Mouse (Mus musculus) intestine, embryonic 15.5 days (tissue): ENCODE data around the gene Lgals3bp. TPM values are rescaled to one million over a fixed set of nuclear protein-coding genes. Genes with fewer than 3 reads are reported as not detected.
A peak's percentile ranks its signal among the peaks of the same experiment; 100 is the strongest.

Experiments
- ATAC-seq: fragments of 200-750 bp; cut with Nextera tagmentation; 2 replicates; pipeline ENCODE4 v1.8.0; 2017; ENCODE audit warnings: moderate TSS enrichment, moderate library complexity
- H3K27ac ChIP-seq: fragments of 300-500 bp; sonication (generic); 2 replicates; pipeline ENCODE4 v1.5.1; 2015; ENCODE audit warnings: mild to moderate bottlenecking, inconsistent platforms
- H3K27me3 ChIP-seq: fragments of 300-500 bp; sonication (generic); replicated peaks from 2 replicates; pipeline ENCODE4 v1.6.1; 2015; ENCODE audit warnings: inconsistent platforms
- H3K36me3 ChIP-seq: fragments of 300-500 bp; sonication (generic); 2 replicates; pipeline ENCODE4 v1.6.1; 2015; ENCODE audit warnings: inconsistent platforms
- H3K4me1 ChIP-seq: fragments of 300-500 bp; sonication (generic); replicated peaks from 2 replicates; pipeline ENCODE4 v1.6.1; 2015; ENCODE audit warnings: inconsistent platforms
- H3K4me2 ChIP-seq: fragments of 300-500 bp; sonication (generic); replicated peaks from 2 replicates; pipeline ENCODE4 v1.6.1; 2015; ENCODE audit warnings: mild to moderate bottlenecking, inconsistent platforms
- H3K4me3 ChIP-seq: fragments of 300-500 bp; sonication (generic); replicated peaks from 2 replicates; pipeline ENCODE4 v1.5.1; 2015; ENCODE audit warnings: inconsistent platforms
- H3K9ac ChIP-seq: fragments of 300-500 bp; sonication (generic); 2 replicates; pipeline ENCODE4 v1.6.1; 2015; ENCODE audit warnings: inconsistent platforms
- H3K9me3 ChIP-seq: fragments of 300-500 bp; sonication (generic); 2 replicates; pipeline ENCODE4 v1.6.1; 2016; ENCODE audit warnings: inconsistent platforms
- WGBS: fragments of 180-500 bp; shearing (Covaris S2); methylation state at CpG from one replicate; pipeline ENCODE4 v1.1.7; 2015; 5-methylcytosine and 5-hydroxymethylcytosine counted together
- polyA plus RNA-seq: library from polyadenylated mRNA; unstranded; fragments of >200 nt; fragmentation: Nextera tagmentation; extraction: Ambion mirVana; gene quantifications from 2 replicates; pipeline ENCODE4 v1.2.1, GENCODE M21; 2015

Lgals3bp gene
- polyA plus RNA-seq, 1 experiment from 2014 or later = 153 TPM

- H3K4me1 ChIP-seq = peaks cover 45% of the 10 kb centered on the region
- H3K9me3 ChIP-seq = no peaks in the 10 kb centered on the region
- no peaks in the 10 kb centered on the region for H3K36me3 ChIP-seq
- no peak overlapping the region for H3K27ac ChIP-seq
- H3K4me3 ChIP-seq = no peak overlapping the region
- no peaks in the 10 kb centered on the region for H3K27me3 ChIP-seq
- H3K9ac ChIP-seq = no peak overlapping the region
- WGBS = 67% methylated on average over 16 of the region's 16 CpGs
- no peak for ATAC-seq
- H3K4me2 ChIP-seq = no peak overlapping the region
These were observed 29.4 kb upstream of the Lgals3bp start for GRCm38 (mm10) chr11:118431100-118431948.

- no peak overlapping the region for H3K4me3 ChIP-seq
- H3K27ac ChIP-seq = no peak overlapping the region
- no peak for ATAC-seq
- H3K4me1 ChIP-seq = peaks cover 45% of the 10 kb centered on the region
- no peak overlapping the region; the same call in 1 of the 2 replicates for H3K9ac ChIP-seq
- 0 out of 2 replicates have a peak overlapping the region, but pooled peaks have one; percentile 19 for H3K4me2 ChIP-seq
- H3K9me3 ChIP-seq = no peaks in the 10 kb centered on the region
- WGBS = 30% methylated on average over 4 of the region's 4 CpGs
- no peaks in the 10 kb centered on the region for H3K36me3 ChIP-seq
- no peaks in the 10 kb centered on the region for H3K27me3 ChIP-seq
These were observed 28.5 kb upstream of the Lgals3bp start for GRCm38 (mm10) chr11:118430291-118430885.

GRCm38 (mm10) chr11:118428944-118429709 lies 27.2 kb upstream of the Lgals3bp start:
- ATAC-seq = no peak
- Histone ChIP-seq H3K27me3 (no peaks in the 10 kb centered on the region), H3K36me3 (no peaks in the 10 kb centered on the region), H3K4me2 (peak overlapping the region; percentile 63), H3K4me1 (peaks cover 43% of the 10 kb centered on the region), H3K4me3 (peak overlapping the region; percentile 38), H3K27ac (peak overlapping the region; percentile 82), H3K9ac (peak overlapping the region; percentile 18; the same call in 1 of the 2 replicates), H3K9me3 (no peaks in the 10 kb centered on the region)
- WGBS = 44% methylated on average over 8 of the region's 8 CpGs

- H3K9ac ChIP-seq = peak overlapping the region; percentile 30; the same call in 1 of the 2 replicates
- ATAC-seq = no peak
- H3K4me2 ChIP-seq = peak overlapping the region; percentile 63
- peak overlapping the region; percentile 82 for H3K27ac ChIP-seq
- H3K9me3 ChIP-seq = no peaks in the 10 kb centered on the region
- H3K27me3 ChIP-seq = no peaks in the 10 kb centered on the region
- H3K36me3 ChIP-seq = no peaks in the 10 kb centered on the region
- 14% methylated on average over 11 of the region's 11 CpGs for WGBS
- H3K4me3 ChIP-seq = peak overlapping the region; percentile 38
- peaks cover 43% of the 10 kb centered on the region for H3K4me1 ChIP-seq
These were observed 26.6 kb upstream of the Lgals3bp start for GRCm38 (mm10) chr11:118428460-118428868.

GRCm38 (mm10) chr11:118427986-118428385 lies 26.1 kb upstream of the Lgals3bp start, which contains the start of gene C1qtnf1:
TSS of gene C1qtnf1 (plus strand) at chr11:118428203.
- peak within 1 kb of the TSS; percentile 30; the same call in 1 of the 2 replicates for H3K9ac ChIP-seq
- H3K27ac ChIP-seq = peak within 1 kb of the TSS; percentile 82
- no peaks in the 10 kb centered on the region for H3K9me3 ChIP-seq
- no peak for ATAC-seq
- no peaks in the 10 kb centered on the region for H3K36me3 ChIP-seq
- peaks cover 40% of the 10 kb centered on the region for H3K4me1 ChIP-seq
- peak within 1 kb of the TSS; percentile 38 for H3K4me3 ChIP-seq
- peak within 1 kb of the TSS; percentile 63 for H3K4me2 ChIP-seq
- WGBS = 1% methylated on average over 8 of the region's 8 CpGs
- no peaks in the 10 kb centered on the region for H3K27me3 ChIP-seq

- Histone ChIP-seq H3K9ac (no peak overlapping the region), H3K9me3 (no peaks in the 10 kb centered on the region), H3K4me1 (peaks cover 40% of the 10 kb centered on the region), H3K27ac (peak overlapping the region; percentile 82), H3K36me3 (no peaks in the 10 kb centered on the region), H3K4me3 (no peak overlapping the region), H3K27me3 (no peaks in the 10 kb centered on the region), H3K4me2 (0 out of 2 replicates have a peak overlapping the region, but pooled peaks have one; percentile 63)
- 42% methylated on average over 3 of the region's 3 CpGs for WGBS
- ATAC-seq = no peak
These were observed 25.4 kb upstream of the Lgals3bp start for GRCm38 (mm10) chr11:118427266-118427779.

GRCm38 (mm10) chr11:118426765-118427164 lies 24.9 kb upstream of the Lgals3bp start:
- no peaks in the 10 kb centered on the region for H3K27me3 ChIP-seq
- H3K36me3 ChIP-seq = no peaks in the 10 kb centered on the region
- no peak overlapping the region for H3K4me3 ChIP-seq
- no peak overlapping the region for H3K27ac ChIP-seq
- H3K4me1 ChIP-seq = peaks cover 38% of the 10 kb centered on the region
- H3K9me3 ChIP-seq = no peaks in the 10 kb centered on the region
- H3K4me2 ChIP-seq = no peak overlapping the region
- H3K9ac ChIP-seq = no peak overlapping the region
- 69% methylated on average over 5 of the region's 5 CpGs for WGBS
- no peak for ATAC-seq

- Histone ChIP-seq H3K27me3 (no peaks in the 10 kb centered on the region), H3K36me3 (no peaks in the 10 kb centered on the region), H3K9ac (no peak overlapping the region), H3K9me3 (no peaks in the 10 kb centered on the region), H3K27ac (0 out of 2 replicates have a peak overlapping the region, but pooled peaks have one; percentile 4), H3K4me1 (peaks cover 29% of the 10 kb centered on the region), H3K4me3 (no peak overlapping the region), H3K4me2 (no peak overlapping the region)
- WGBS = 52% methylated on average over 13 of the region's 13 CpGs
- ATAC-seq = no peak
These were observed 22.9 kb upstream of the Lgals3bp start for GRCm38 (mm10) chr11:118424621-118425335.

- H3K27ac ChIP-seq = peak overlapping the region; percentile 29
These were observed 21.5 kb upstream of the Lgals3bp start for GRCm38 (mm10) chr11:118423266-118423971.

GRCm38 (mm10) chr11:118420261-118420660 lies 18.4 kb upstream of the Lgals3bp start:
- 73% methylated on average over 7 of the region's 7 CpGs for WGBS
- no peaks in the 10 kb centered on the region for H3K27me3 ChIP-seq
- no peaks in the 10 kb centered on the region for H3K9me3 ChIP-seq
- no peak overlapping the region for H3K27ac ChIP-seq
- H3K4me1 ChIP-seq = peaks cover 31% of the 10 kb centered on the region
- ATAC-seq = no peak
- H3K4me3 ChIP-seq = no peak overlapping the region
- no peak overlapping the region for H3K4me2 ChIP-seq
- no peak overlapping the region for H3K9ac ChIP-seq
- H3K36me3 ChIP-seq = peaks cover 4% of the 10 kb centered on the region; the same call in 1 of the 2 replicates

More at GRCm38 (mm10) chr11:118423266-118423971, 21.5 kb upstream of the Lgals3bp start:
- Histone ChIP-seq H3K27me3 (no peaks in the 10 kb centered on the region), H3K36me3 (no peaks in the 10 kb centered on the region), H3K9me3 (no peaks in the 10 kb centered on the region), H3K4me2 (peak overlapping the region; percentile 51), H3K9ac (peak overlapping the region; percentile 26; the same call in 1 of the 2 replicates), H3K4me3 (no peak overlapping the region), H3K4me1 (peaks cover 17% of the 10 kb centered on the region)
- 4% methylated on average over 18 of the region's 18 CpGs for WGBS
- no peak for ATAC-seq
